Mouse (Mus musculus): ENCODE data around the gene Sgk1.

DNA sequence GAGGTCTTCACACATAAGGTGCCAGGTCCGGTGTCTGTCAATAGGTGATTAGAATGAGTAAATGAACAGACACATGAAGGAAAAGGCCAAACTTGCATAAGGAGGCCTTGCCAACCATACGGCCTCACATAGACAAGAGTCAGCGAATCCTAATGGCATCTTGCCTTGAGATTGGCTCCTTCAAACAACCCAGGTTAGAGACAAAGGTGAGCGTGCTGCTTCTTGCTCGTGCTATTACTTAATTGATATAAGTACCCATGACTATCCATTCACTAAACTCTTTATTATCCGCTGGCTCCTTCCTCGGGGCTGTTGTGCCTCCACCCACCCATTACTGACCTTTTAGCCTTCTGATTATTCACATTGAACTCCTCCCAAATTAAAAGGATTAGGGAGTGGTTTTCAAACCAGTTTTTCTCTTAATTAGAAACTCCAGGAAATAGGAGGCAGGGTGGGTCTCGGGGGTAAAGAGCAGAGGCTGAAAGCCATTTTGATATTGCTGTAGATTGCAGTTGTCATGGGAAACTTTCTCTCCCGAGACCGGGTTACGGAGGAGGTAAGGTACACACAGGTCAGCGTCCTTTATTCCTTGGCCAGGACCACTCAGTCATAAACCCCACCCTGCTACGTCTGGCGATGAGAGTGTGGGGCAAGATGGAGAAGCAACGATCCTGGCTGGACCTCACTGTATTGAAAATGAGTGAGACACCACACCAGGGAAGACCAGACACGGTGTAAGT lies 33.9 kb upstream of the Sgk1 start:
- TF ChIP-seq GATA1 (IDR thresholded peaks at IDR 0.05; ENCODE audit: borderline replicate concordance, low read length) = no peak
- TF ChIP-seq FLI1 (IDR thresholded peaks at IDR 0.05; ENCODE audit: low read length) = no peak

All from megakaryocyte, embryonic 14.5 days (primary cell).